Mouse (Mus musculus) limb, embryonic 14.5 days (tissue): ENCODE measurements around the gene Rab6a. TPM values are rescaled to one million over a fixed set of nuclear protein-coding genes. Genes with fewer than 3 reads are reported as not detected.

Source experiments
- ATAC-seq: fragments of 200-750 bp; cut with Nextera tagmentation; 2 replicates; pipeline ENCODE4 v1.8.0; 2017; ENCODE audit warnings: low read depth, moderate number of reproducible peaks, moderate TSS enrichment; ENCODE audit not compliant: low FRiP score
- DNase-seq: peaks from one replicate; pipeline ENCODE4 v3.0.0-alpha.2; 2015; ENCODE audit warnings: low spot score
- H3K27ac ChIP-seq: fragments of 300-500 bp; sonication (generic); replicated peaks from 2 replicates; pipeline ENCODE4 v1.5.1; 2014; ENCODE audit warnings: low read depth, mild to moderate bottlenecking, low read length, moderate library complexity, mixed read lengths
- H3K27me3 ChIP-seq: fragments of 300-500 bp; sonication (generic); 2 replicates; pipeline ENCODE4 v1.6.1; 2014; ENCODE audit warnings: low read length, mixed read lengths; ENCODE audit not compliant: control insufficient read depth, insufficient read depth
- H3K36me3 ChIP-seq: fragments of 300-500 bp; sonication (generic); 2 replicates; pipeline ENCODE4 v1.6.1; 2014; ENCODE audit warnings: mild to moderate bottlenecking, low read length, moderate library complexity, mixed read lengths; ENCODE audit not compliant: control insufficient read depth, insufficient read depth
- H3K4me1 ChIP-seq: fragments of 300-500 bp; sonication (generic); 2 replicates; pipeline ENCODE4 v1.6.1; 2014; ENCODE audit warnings: antibody characterized with exemption, low read length, mixed read lengths; ENCODE audit not compliant: control insufficient read depth, insufficient read depth
- H3K4me2 ChIP-seq: fragments of 300-500 bp; sonication (generic); replicated peaks from 2 replicates; pipeline ENCODE4 v1.6.1; 2014; ENCODE audit warnings: low read depth, mild to moderate bottlenecking, low read length, moderate library complexity; ENCODE audit not compliant: severe bottlenecking
- H3K4me3 ChIP-seq: fragments of 300-500 bp; sonication (generic); replicated peaks from 2 replicates; pipeline ENCODE4 v1.5.1; 2014; ENCODE audit warnings: low read length
- H3K9ac ChIP-seq: fragments of 300-500 bp; sonication (generic); 2 replicates; pipeline ENCODE4 v1.6.1; 2014; ENCODE audit warnings: mild to moderate bottlenecking, low read depth, low read length, moderate library complexity; ENCODE audit not compliant: severe bottlenecking
- H3K9me3 ChIP-seq: fragments of 300-500 bp; sonication (generic); 2 replicates; pipeline ENCODE4 v1.6.1; 2016; ENCODE audit warnings: low read length; ENCODE audit not compliant: control insufficient read depth
- POLR2A ChIP-seq: fragments of 200-500 bp; IDR thresholded peaks from 2 replicates; pipeline ENCODE4 v1.8.0; 2012; ENCODE audit warnings: inconsistent platforms, mild to moderate bottlenecking, moderate library complexity, borderline replicate concordance; ENCODE audit not compliant: insufficient read depth, insufficient read length; ENCODE audit errors: extremely low read depth
- WGBS: fragments of 180-500 bp; shearing (Covaris S2); extraction: QIAGEN DNeasy Blood & Tissue Kit; methylation state at CpG from one replicate; pipeline ENCODE4 v1.1.7; 2014; 5-methylcytosine and 5-hydroxymethylcytosine counted together
- polyA plus RNA-seq, 2 experiments: library from polyadenylated mRNA; depleted of rRNA in 1 of 2; stranded (reverse) in 1 of 2; unstranded in 1 of 2; fragments of >200 nt; fragmentation: Nextera tagmentation in 1 of 2; extraction: Ambion mirVana in 1 of 2; gene quantifications; 2 replicates each; pipeline versions ENCODE4 v1.2.1 to v1.2.3; 2012 to 2014

Rab6a gene
- polyA plus RNA-seq, 2 experiments = 76.7 to 113 TPM

DNA sequence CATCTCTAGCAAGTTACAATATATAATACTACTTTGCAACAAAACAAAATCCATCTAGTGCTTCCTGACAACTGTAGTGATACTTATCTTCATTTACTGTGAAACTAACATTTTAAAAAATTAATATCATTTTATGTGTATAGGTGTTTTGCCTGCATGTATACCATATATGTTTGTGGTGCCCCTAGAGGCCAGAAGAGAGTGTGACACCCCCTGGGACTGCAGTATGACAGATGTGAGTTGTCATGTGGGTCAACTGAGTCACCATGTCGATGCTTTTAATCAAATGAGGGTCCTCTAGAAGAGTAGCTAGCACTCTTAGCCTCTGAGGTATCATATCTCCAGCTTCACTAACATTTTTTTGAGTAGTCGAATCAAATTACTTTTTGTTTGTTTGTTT is 15.1 kb downstream of the Rab6a start:
- DNase-seq (no peak), ATAC-seq (no peak)
- H3K27ac ChIP-seq = no peak overlapping the region
- H3K4me1 ChIP-seq = no peaks in the 10 kb centered on the region
- no peak overlapping the region for H3K4me2 ChIP-seq
- H3K9ac ChIP-seq = no peak overlapping the region
- no peaks in the 10 kb centered on the region for H3K9me3 ChIP-seq
- H3K36me3 ChIP-seq = no peaks in the 10 kb centered on the region; the same call in 1 of the 2 replicates
- 79% methylated on average over 2 of the region's 2 CpGs for WGBS
- no peak overlapping the region for H3K4me3 ChIP-seq
- no peak for TF ChIP-seq POLR2A
- no peaks in the 10 kb centered on the region for H3K27me3 ChIP-seq

DNA sequence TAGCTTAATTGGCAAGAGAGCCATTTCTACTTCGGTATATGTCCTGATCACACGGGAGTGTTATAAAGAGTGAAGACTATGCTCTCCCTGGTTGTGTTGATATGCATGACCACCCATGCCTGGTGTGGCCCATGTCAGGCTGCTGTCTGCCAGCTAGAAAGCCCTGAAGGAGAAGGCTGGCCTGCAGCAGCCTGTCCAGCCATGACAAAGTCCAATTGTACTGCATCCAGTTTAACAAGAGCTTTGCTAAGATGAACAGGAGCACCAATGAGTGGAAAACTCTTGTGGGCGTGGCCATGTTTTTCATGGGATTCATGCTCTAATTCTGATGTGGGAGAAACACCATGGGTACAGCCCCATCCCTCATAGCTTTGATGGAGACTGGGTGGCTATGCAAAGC is 17.3 kb downstream of the Rab6a start:
- no peak overlapping the region for H3K4me2 ChIP-seq
- H3K4me3 ChIP-seq = no peak overlapping the region
- no peak for TF ChIP-seq POLR2A
- ATAC-seq (no peak), DNase-seq (no peak)
- H3K4me1 ChIP-seq = no peaks in the 10 kb centered on the region
- no peak overlapping the region for H3K9ac ChIP-seq
- H3K27me3 ChIP-seq = no peaks in the 10 kb centered on the region
- H3K27ac ChIP-seq = no peak overlapping the region
- no peaks in the 10 kb centered on the region for H3K9me3 ChIP-seq
- WGBS = 75% methylated on average over 3 of the region's 3 CpGs
- peaks cover 4% of the 10 kb centered on the region; the same call in 1 of the 2 replicates for H3K36me3 ChIP-seq

DNA sequence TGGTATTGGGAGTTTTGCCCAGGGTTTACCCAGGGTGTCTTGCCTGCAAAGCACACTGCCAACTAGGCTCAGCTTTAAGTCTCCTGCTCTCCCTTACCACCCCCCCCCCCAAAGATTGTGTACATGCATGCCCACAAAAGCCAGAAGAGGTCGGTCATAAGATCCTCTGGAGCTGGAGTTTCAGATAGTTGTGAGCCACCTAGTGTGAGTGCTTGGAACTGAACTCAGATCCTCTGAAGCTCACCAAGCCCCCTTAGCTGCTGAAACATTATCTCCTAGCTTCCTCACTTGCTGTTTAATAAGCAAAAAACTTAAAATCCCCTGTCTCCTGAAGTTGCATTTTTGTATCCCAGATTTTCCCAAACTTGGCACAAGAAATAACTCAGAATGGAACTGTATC is 30.4 kb downstream of the Rab6a start:
- H3K4me2 ChIP-seq = no peak overlapping the region
- no peak for DNase-seq
- ATAC-seq = no peak
- TF ChIP-seq POLR2A = no peak
- WGBS = 17% methylated on average over 1 of the region's 1 CpGs
- H3K9me3 ChIP-seq = no peaks in the 10 kb centered on the region
- no peak overlapping the region for H3K27ac ChIP-seq
- H3K9ac ChIP-seq = no peak overlapping the region
- no peaks in the 10 kb centered on the region for H3K4me1 ChIP-seq
- H3K27me3 ChIP-seq = no peaks in the 10 kb centered on the region
- H3K4me3 ChIP-seq = no peak overlapping the region
- peaks cover 42% of the 10 kb centered on the region for H3K36me3 ChIP-seq

DNA sequence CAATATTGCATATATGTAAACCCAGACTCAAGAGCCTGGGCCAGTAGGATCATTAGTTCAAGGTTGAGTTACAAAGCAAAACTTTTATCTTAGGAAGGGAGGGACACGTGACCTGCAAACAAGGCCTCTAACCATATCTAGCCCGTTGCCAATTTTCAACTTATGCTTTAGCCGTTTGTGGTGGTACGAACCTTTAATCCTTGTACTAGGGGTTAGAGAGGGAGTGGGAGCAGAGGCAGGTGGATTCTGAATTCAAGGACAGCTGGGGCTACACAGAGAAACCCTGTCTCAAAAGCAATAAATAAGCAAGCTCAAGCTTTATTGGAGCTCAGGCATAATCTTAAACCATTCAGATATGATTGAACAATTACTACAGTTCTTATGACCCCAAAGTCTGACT is 35.2 kb downstream of the Rab6a start:
- Histone ChIP-seq H3K4me1 (no peaks in the 10 kb centered on the region), H3K4me3 (no peak overlapping the region), H3K9me3 (no peaks in the 10 kb centered on the region), H3K27me3 (no peaks in the 10 kb centered on the region), H3K27ac (no peak overlapping the region), H3K36me3 (peaks cover 17% of the 10 kb centered on the region), H3K9ac (no peak overlapping the region), H3K4me2 (no peak overlapping the region)
- no peak for ATAC-seq
- 90% methylated on average over 4 of the region's 4 CpGs for WGBS
- TF ChIP-seq POLR2A = no peak
- DNase-seq = no peak

DNA sequence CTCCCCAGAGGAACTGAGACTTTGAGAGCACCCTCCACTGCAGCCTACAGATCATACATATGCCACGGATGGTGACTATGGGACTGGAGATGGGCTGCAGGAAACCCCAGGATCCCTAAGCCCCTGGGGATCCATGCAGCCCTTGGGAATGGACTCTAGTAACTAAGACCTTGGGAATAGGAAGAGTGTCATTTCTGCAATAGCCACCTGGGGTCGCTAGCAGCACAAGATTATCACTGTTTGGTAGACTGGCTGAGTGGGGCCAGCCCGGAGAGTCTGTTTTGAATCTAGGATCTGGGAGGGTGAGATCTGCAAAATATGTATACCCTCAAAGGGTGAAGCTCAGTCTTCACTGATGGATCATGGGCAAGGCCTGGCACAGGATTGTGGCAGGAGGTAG is 37.9 kb downstream of the Rab6a start:
- no peak overlapping the region for H3K4me2 ChIP-seq
- H3K4me3 ChIP-seq = no peak overlapping the region
- H3K9me3 ChIP-seq = no peaks in the 10 kb centered on the region
- H3K4me1 ChIP-seq = no peaks in the 10 kb centered on the region
- ATAC-seq (no peak), DNase-seq (peak; percentile 82)
- WGBS = 38% methylated on average over 3 of the region's 3 CpGs
- H3K27me3 ChIP-seq = no peaks in the 10 kb centered on the region
- H3K36me3 ChIP-seq = peaks cover 7% of the 10 kb centered on the region
- no peak overlapping the region for H3K27ac ChIP-seq
- no peak overlapping the region for H3K9ac ChIP-seq
- no peak for TF ChIP-seq POLR2A

DNA sequence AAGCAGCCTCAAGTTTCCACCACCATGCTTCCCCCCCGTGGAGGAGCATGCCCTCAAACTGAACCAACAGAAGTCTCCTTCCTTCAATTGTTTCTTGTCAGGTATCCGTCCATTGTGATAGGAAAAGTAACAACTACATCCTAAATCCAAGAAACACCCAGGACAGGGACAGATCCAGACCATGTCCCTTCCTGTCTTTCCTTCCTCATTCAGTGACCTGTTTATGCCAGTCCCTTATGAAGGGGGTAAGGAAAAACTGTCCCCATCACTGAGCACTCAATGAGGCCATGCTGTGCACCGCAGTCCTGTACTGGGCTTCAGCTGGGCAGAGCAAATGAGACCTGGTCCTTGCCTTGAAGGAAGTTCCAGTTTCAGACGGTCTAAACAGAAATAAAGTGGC is 41.9 kb downstream of the Rab6a start:
- DNase-seq (no peak), ATAC-seq (no peak)
- Histone ChIP-seq H3K9me3 (no peaks in the 10 kb centered on the region), H3K4me3 (no peak overlapping the region), H3K27ac (no peak overlapping the region), H3K4me2 (no peak overlapping the region), H3K27me3 (no peaks in the 10 kb centered on the region), H3K4me1 (no peaks in the 10 kb centered on the region), H3K36me3 (no peaks in the 10 kb centered on the region; the same call in 1 of the 2 replicates), H3K9ac (no peak overlapping the region)
- WGBS = 71% methylated on average over 4 of the region's 4 CpGs
- TF ChIP-seq POLR2A = no peak
